Comparison of ENCODE assay signal across 19 mouse cellular contexts in the genomic region with DNA sequence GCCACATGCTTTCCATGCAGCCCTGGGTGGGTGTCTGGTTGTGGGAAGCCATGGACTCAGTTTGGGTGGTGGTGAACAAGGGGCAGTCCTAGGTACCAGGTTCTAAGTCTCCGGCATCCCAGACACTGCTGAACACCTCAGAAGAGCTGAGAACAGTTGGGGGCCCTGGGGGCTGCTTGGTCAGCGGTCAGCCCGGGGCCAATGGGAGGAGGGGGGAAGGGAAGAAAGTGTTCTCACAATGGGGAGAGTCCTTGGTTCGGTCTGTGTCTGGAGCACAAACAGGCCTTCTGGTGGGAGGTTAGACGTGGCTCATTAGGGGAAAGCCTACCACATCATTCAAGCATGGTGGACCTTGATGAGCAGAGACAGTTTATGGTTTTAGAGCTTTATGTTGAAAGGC.
DNase-seq lines count a peak whose midpoint lies in the region; ATAC-seq lines count a peak whose summit lies in the region.
"Had no signal": no experiment of that assay in that cellular context is flagged by ENCODE, and none has a peak within 500 bp of the region (broad histone marks: within the 10 kb centered on the region; RNA-seq: fewer than 3 reads in every experiment).

No protein-coding gene starts in this region.

- WGBS in midbrain, embryonic 14.5 days: 77% methylated on average over 5 of the region's 5 CpGs
- 80% methylated on average over 5 of the region's 5 CpGs for WGBS in midbrain, embryonic 16.5 days

- no peaks in the 10 kb centered on the region for H3K4me1 ChIP-seq in midbrain, embryonic 14.5 days (ENCODE audit: control insufficient read depth, insufficient read depth, low read length)
- H3K4me1 ChIP-seq in midbrain, embryonic 16.5 days (ENCODE audit: control insufficient read depth, insufficient read depth, low read length): no peaks in the 10 kb centered on the region

- no peaks in the 10 kb centered on the region for H3K9me3 ChIP-seq in midbrain, embryonic 14.5 days (ENCODE audit: control insufficient read depth, low read length)
- no peaks in the 10 kb centered on the region for H3K9me3 ChIP-seq in midbrain, embryonic 16.5 days (replicated peaks; ENCODE audit: control insufficient read depth, low read length, poor library complexity, severe bottlenecking)
- H3K9me3 ChIP-seq: G1E had no signal

- H3K4me2 ChIP-seq in midbrain, embryonic 14.5 days (ENCODE audit: low read length): no peak overlapping the region
- no peak overlapping the region for H3K4me2 ChIP-seq in midbrain, embryonic 16.5 days (ENCODE audit: low read length)

- H3K4me3 ChIP-seq in midbrain, embryonic 14.5 days (replicated peaks; ENCODE audit: low read depth, low read length): no peak overlapping the region
- H3K4me3 ChIP-seq in midbrain, embryonic 16.5 days (ENCODE audit: low read depth, low read length): no peak overlapping the region

- intact Hi-C loops in heart, postnatal 14 days (cut with DNase I): no loop called here

- no peaks in the 10 kb centered on the region for H3K36me3 ChIP-seq in midbrain, embryonic 14.5 days (ENCODE audit: control insufficient read depth, insufficient read depth, low read length)
- no peaks in the 10 kb centered on the region for H3K36me3 ChIP-seq in midbrain, embryonic 16.5 days (ENCODE audit: control insufficient read depth, insufficient read depth, low read length)
- H3K36me3 ChIP-seq: G1E had no signal

- peak; percentile 66 for DNase-seq in heart, adult 11 months
- no peak for DNase-seq in heart, postnatal 14 days
- no peak for DNase-seq in midbrain, embryonic 14.5 days
- DNase-seq: adrenal gland, adult 2 months; adrenal gland, adult 8-10 months; adrenal gland, postnatal 10 days; adrenal gland, postnatal 14 days; adrenal gland, postnatal 25 days; adrenal gland, postnatal 36 days; B cell, adult 2 months; cerebellum, adult 11 months; cerebellum, adult 11-12 months; cerebellum, adult 18-20 months had no signal

- H3K27me3 ChIP-seq in midbrain, embryonic 14.5 days (ENCODE audit: control insufficient read depth, insufficient read depth, low read length): no peaks in the 10 kb centered on the region
- no peaks in the 10 kb centered on the region for H3K27me3 ChIP-seq in midbrain, embryonic 16.5 days (ENCODE audit: control insufficient read depth, insufficient read depth, low read depth, low read length)
- H3K27me3 ChIP-seq: CH12.LX, Patski had no signal

- peak; percentile 56; the same call in 1 of the 2 replicates for ATAC-seq in midbrain, embryonic 14.5 days (ENCODE audit: low FRiP score, low TSS enrichment)
- ATAC-seq in midbrain, embryonic 16.5 days: no peak
- ATAC-seq: activated CD4-positive, CD25-positive, alpha-beta regulatory T cell, adult 4 months; CD4-positive, CD25-positive, alpha-beta regulatory T cell, adult 4 months; Patski had no signal

- no peak overlapping the region for H3K9ac ChIP-seq in midbrain, embryonic 14.5 days (replicated peaks; ENCODE audit: low read length)
- H3K9ac ChIP-seq in midbrain, embryonic 16.5 days (ENCODE audit: low read depth, low read length): no peak overlapping the region

- no peak overlapping the region for H3K27ac ChIP-seq in midbrain, embryonic 14.5 days (replicated peaks; ENCODE audit: low read depth, low read length)
- no peak overlapping the region for H3K27ac ChIP-seq in midbrain, embryonic 16.5 days (ENCODE audit: low read length)
